Mouse (Mus musculus) monocyte, adult 5-6 weeks (primary cell): ENCODE results near the gene Dnah17. TPM values are rescaled to one million over a fixed set of nuclear protein-coding genes. Genes with fewer than 3 reads are reported as not detected.

Experiments used
- ATAC-seq: fragments of 153-309, 156-312 bp; replicated peaks from 2 replicates; pipeline ENCODE4 v1.8.0; 2017; ENCODE audit warnings: mild to moderate bottlenecking; ENCODE audit not compliant: low TSS enrichment, insufficient number of reproducible peaks, severe bottlenecking, poor library complexity, low FRiP score
- total RNA-seq: library from RNA; stranded (forward); fragments of 200-1000, 200-491, 200-594 nt; gene quantifications from 3 replicates; pipeline ENCODE4 v1.2.3, GENCODE M21; 2017

Dnah17 gene
- total RNA-seq, 1 experiment from 2014 or later = not detected

- no peak for ATAC-seq
These were observed 142.5 kb downstream of the Dnah17 start for GRCm38 (mm10) chr11:117987968-117988367.

GRCm38 (mm10) chr11:117987032-117987451 lies 143.4 kb downstream of the Dnah17 start:
- ATAC-seq = peak; percentile 55

GRCm38 (mm10) chr11:117986126-117987031 lies 144.1 kb downstream of the Dnah17 start, which contains the start of gene Pgs1:
Gene Pgs1 (plus strand): TSS chr11:117986292.
- ATAC-seq = peak; percentile 63

- no peak for ATAC-seq
These were observed 146.7 kb downstream of the Dnah17 start for GRCm38 (mm10) chr11:117983770-117984169.

GRCm38 (mm10) chr11:117982426-117982825 lies 148.0 kb downstream of the Dnah17 start:
- no peak for ATAC-seq

- 0 out of 2 replicates have a peak, but pooled peaks have one; percentile 41 for ATAC-seq
These were observed 151.0 kb downstream of the Dnah17 start for GRCm38 (mm10) chr11:117979388-117979787.

GRCm38 (mm10) chr11:117977694-117978360 lies 152.6 kb downstream of the Dnah17 start:
- ATAC-seq = no peak

GRCm38 (mm10) chr11:117976081-117976582 lies 154.3 kb downstream of the Dnah17 start:
- ATAC-seq = peak; percentile 74

GRCm38 (mm10) chr11:117975211-117975967 lies 155.0 kb downstream of the Dnah17 start:
- ATAC-seq = no peak

- ATAC-seq = no peak
These were observed 155.9 kb downstream of the Dnah17 start for GRCm38 (mm10) chr11:117974327-117975125.

GRCm38 (mm10) chr11:117973569-117973968 lies 156.9 kb downstream of the Dnah17 start:
- no peak for ATAC-seq

GRCm38 (mm10) chr11:117972656-117973558 lies 157.5 kb downstream of the Dnah17 start:
- ATAC-seq = no peak

Other genes starting within 250 kb of the Dnah17 start
- 67.9 to 84.4 TPM (median 70.9 TPM) in 3 replicates for gene Socs3, start 160.6 kb downstream of the Dnah17 start, total RNA-seq
- 20.4 to 31.7 TPM (median 30.1 TPM) in 3 replicates for gene Pgs1, start 144.3 kb downstream of the Dnah17 start, total RNA-seq
- 110 to 193 TPM (median 136 TPM) in 3 replicates for gene Cyth1, start 118.0 kb upstream of the Dnah17 start, total RNA-seq
- 13.1 to 29.6 TPM (median 14.8 TPM) in 3 replicates for gene Usp36, start 159.6 kb upstream of the Dnah17 start, total RNA-seq
- 1.6 to 2.8 TPM in 2 of 3 replicates, not detected in the other for gene Cep295nl, start 211.9 kb upstream of the Dnah17 start, total RNA-seq
- 19.4 to 46.1 TPM (median 27.0 TPM) in 3 replicates for gene Timp2, start 225.1 kb upstream of the Dnah17 start, total RNA-seq